Mouse (Mus musculus): Measurements from ENCODE around the gene Grk1.

GRCm38 (mm10) chr8:13419111-13419639 lies 14.3 kb downstream of the Grk1 start:
- TF ChIP-seq CTCF (conservative IDR thresholded peaks at IDR 0.05; ENCODE audit: low read length) (no peak), NANOG (IDR thresholded peaks at IDR 0.05; ENCODE audit: borderline replicate concordance, low read length) (no peak), POU5F1 (IDR thresholded peaks at IDR 0.05; ENCODE audit: borderline replicate concordance, low read length) (no peak)

Data from E14TG2a.4 (cell line).